Mouse (Mus musculus) kidney, adult 9 months (tissue): ENCODE measurements around the gene Cd3d.
"Not testable (repeated sequence)": the region's sequence is repeated elsewhere in the genome, so short reads cannot be mapped to it uniquely, and the experiment has no call there.

Experiments
- DNase-seq: peaks from one replicate; pipeline ENCODE4 v3.0.0; 2022

Gene Cd3d

GRCm38 (mm10) chr9:44981676-44982075 is at the start of gene Cd3d:
TSS of gene Cd3d (plus strand) at chr9:44981786.
- no peak for DNase-seq

GRCm38 (mm10) chr9:44941756-44942155 is 39.8 kb upstream of the Cd3d start:
- DNase-seq = no peak

- no peak for DNase-seq
These were observed 39.2 kb upstream of the Cd3d start for GRCm38 (mm10) chr9:44942421-44942820.

- DNase-seq = no peak
These were observed 35.3 kb upstream of the Cd3d start for GRCm38 (mm10) chr9:44946185-44946695.

GRCm38 (mm10) chr9:44947836-44948235 is 33.8 kb upstream of the Cd3d start:
- peak; percentile 50 for DNase-seq

GRCm38 (mm10) chr9:44954432-44954831 is 27.2 kb upstream of the Cd3d start:
- no peak for DNase-seq

GRCm38 (mm10) chr9:44965126-44965832 is 16.3 kb upstream of the Cd3d start, which contains the start of gene Ube4a:
TSS of gene Ube4a (minus strand) at chr9:44965600.
- peak; percentile 99 for DNase-seq

- DNase-seq = peak; percentile 16
These were observed 15.6 kb upstream of the Cd3d start for GRCm38 (mm10) chr9:44965833-44966466.

GRCm38 (mm10) chr9:44966815-44967242 is 14.8 kb upstream of the Cd3d start:
- peak; percentile 94 for DNase-seq

GRCm38 (mm10) chr9:44967763-44968162 is 13.8 kb upstream of the Cd3d start:
- DNase-seq = not testable (repeated sequence)

GRCm38 (mm10) chr9:44969450-44969849 is 12.1 kb upstream of the Cd3d start:
- no peak for DNase-seq

- no peak for DNase-seq
These were observed 3.8 kb upstream of the Cd3d start for GRCm38 (mm10) chr9:44977813-44978212.

GRCm38 (mm10) chr9:44979806-44980205 is 1.8 kb upstream of the Cd3d start:
- DNase-seq = no peak

GRCm38 (mm10) chr9:44980242-44980641 is 1.3 kb upstream of the Cd3d start, which contains the start of gene Cd3g:
TSS of gene Cd3g (minus strand) at chr9:44980431.
- DNase-seq = no peak

- no peak for DNase-seq
These were observed 482 bp upstream of the Cd3d start for GRCm38 (mm10) chr9:44981104-44981503.

GRCm38 (mm10) chr9:44982081-44982480 is 495 bp downstream of the Cd3d start:
- no peak for DNase-seq

GRCm38 (mm10) chr9:44982531-44982930 is 945 bp downstream of the Cd3d start:
- no peak for DNase-seq

- DNase-seq = no peak
These were observed 1.4 kb downstream of the Cd3d start for GRCm38 (mm10) chr9:44983001-44983400.

- DNase-seq = no peak
These were observed 4.2 kb downstream of the Cd3d start for GRCm38 (mm10) chr9:44985721-44986161.

GRCm38 (mm10) chr9:44986242-44986781 is 4.7 kb downstream of the Cd3d start:
- peak; percentile 22 for DNase-seq

- no peak for DNase-seq
These were observed 5.4 kb downstream of the Cd3d start for GRCm38 (mm10) chr9:44986976-44987375.

- no peak for DNase-seq
These were observed 10.2 kb downstream of the Cd3d start for GRCm38 (mm10) chr9:44991821-44992220.

- DNase-seq = no peak
These were observed 10.7 kb downstream of the Cd3d start for GRCm38 (mm10) chr9:44992271-44992670.

GRCm38 (mm10) chr9:44993268-44993667 is 11.7 kb downstream of the Cd3d start:
- DNase-seq = no peak
